Mouse (Mus musculus): ENCODE measurements at regions not wholly inside any gene's neighbourhood (a gene's known extent, or its start where the extent isn't known, plus 50 kb on each side); places are given as distances from the start of the nearest gene placed in this dataset.
"Not testable (repeated sequence)": the region's sequence is repeated elsewhere in the genome, so short reads cannot be mapped to it uniquely, and the experiment has no call there.

GRCm38 (mm10) chr16:12699557-12699956, 409.9 kb upstream of the Ercc4 start:
- TF ChIP-seq POLR2A (IDR thresholded peaks at IDR 0.05; ENCODE audit: low read depth, low read length) (no peak), CTCF (conservative IDR thresholded peaks at IDR 0.05; ENCODE audit: insufficient read depth, insufficient read length, low read depth, low read length) (no peak)
- DNase-seq = no peak
- no peaks in the 10 kb centered on the region for H3K27me3 ChIP-seq (replicated peaks; ENCODE audit: control insufficient read depth, insufficient read depth, low read length)
- H3K4me1 ChIP-seq (ENCODE audit: control insufficient read depth, insufficient read depth, low read length) = no peaks in the 10 kb centered on the region
- WGBS = 67% methylated on average over 5 of the region's 5 CpGs
- no peak overlapping the region for H3K4me3 ChIP-seq (ENCODE audit: insufficient read depth, low read depth, low read length)
- no peak overlapping the region for H3K27ac ChIP-seq (ENCODE audit: insufficient read depth, low read depth, low read length)
- no peaks in the 10 kb centered on the region for H3K36me3 ChIP-seq (ENCODE audit: control insufficient read depth, insufficient read depth, low read length)

- no peaks in the 10 kb centered on the region for H3K36me3 ChIP-seq (ENCODE audit: control insufficient read depth, insufficient read depth, low read length)
- H3K27me3 ChIP-seq (replicated peaks; ENCODE audit: control insufficient read depth, insufficient read depth, low read length) = no peaks in the 10 kb centered on the region
- H3K27ac ChIP-seq (ENCODE audit: insufficient read depth, low read depth, low read length) = no peak overlapping the region
- no peak for DNase-seq
- 75% methylated on average over 10 of the region's 10 CpGs for WGBS
- TF ChIP-seq CTCF (conservative IDR thresholded peaks at IDR 0.05; ENCODE audit: insufficient read depth, insufficient read length, low read depth, low read length) (no peak), POLR2A (IDR thresholded peaks at IDR 0.05; ENCODE audit: low read depth, low read length) (no peak)
- H3K4me1 ChIP-seq (ENCODE audit: control insufficient read depth, insufficient read depth, low read length) = no peaks in the 10 kb centered on the region
- no peak overlapping the region for H3K4me3 ChIP-seq (ENCODE audit: insufficient read depth, low read depth, low read length)
These were observed 409.4 kb upstream of the Ercc4 start for GRCm38 (mm10) chr16:12700088-12700487.

GRCm38 (mm10) chr16:12703818-12704590, 405.5 kb upstream of the Ercc4 start:
- Histone ChIP-seq H3K36me3 (ENCODE audit: control insufficient read depth, insufficient read depth, low read length) (no peaks in the 10 kb centered on the region), H3K27ac (ENCODE audit: insufficient read depth, low read depth, low read length) (no peak overlapping the region), H3K4me1 (ENCODE audit: control insufficient read depth, insufficient read depth, low read length) (no peaks in the 10 kb centered on the region), H3K4me3 (ENCODE audit: insufficient read depth, low read depth, low read length) (no peak overlapping the region), H3K27me3 (replicated peaks; ENCODE audit: control insufficient read depth, insufficient read depth, low read length) (no peaks in the 10 kb centered on the region)
- 74% methylated on average over 9 of the region's 9 CpGs for WGBS
- no peak for DNase-seq
- TF ChIP-seq POLR2A (IDR thresholded peaks at IDR 0.05; ENCODE audit: low read depth, low read length) = no peak
- no peak for TF ChIP-seq CTCF (conservative IDR thresholded peaks at IDR 0.05; ENCODE audit: insufficient read depth, insufficient read length, low read depth, low read length)

- Histone ChIP-seq H3K4me3 (ENCODE audit: insufficient read depth, low read depth, low read length) (no peak overlapping the region), H3K27me3 (replicated peaks; ENCODE audit: control insufficient read depth, insufficient read depth, low read length) (no peaks in the 10 kb centered on the region), H3K4me1 (ENCODE audit: control insufficient read depth, insufficient read depth, low read length) (no peaks in the 10 kb centered on the region), H3K36me3 (ENCODE audit: control insufficient read depth, insufficient read depth, low read length) (no peaks in the 10 kb centered on the region), H3K27ac (ENCODE audit: insufficient read depth, low read depth, low read length) (no peak overlapping the region)
- TF ChIP-seq CTCF (conservative IDR thresholded peaks at IDR 0.05; ENCODE audit: insufficient read depth, insufficient read length, low read depth, low read length) = no peak
- TF ChIP-seq POLR2A (IDR thresholded peaks at IDR 0.05; ENCODE audit: low read depth, low read length) = no peak
- no peak for DNase-seq
These were observed 402.6 kb upstream of the Ercc4 start for GRCm38 (mm10) chr16:12706907-12707306.

GRCm38 (mm10) chr16:12721368-12721767, 388.1 kb upstream of the Ercc4 start:
- not testable (repeated sequence) for DNase-seq; H3K4me1 ChIP-seq (ENCODE audit: control insufficient read depth, insufficient read depth, low read length)

GRCm38 (mm10) chr16:12726043-12726442, 383.4 kb upstream of the Ercc4 start:
- DNase-seq = no peak
- H3K4me3 ChIP-seq (ENCODE audit: insufficient read depth, low read depth, low read length) = no peak overlapping the region

More at GRCm38 (mm10) chr16:12721368-12721767, 388.1 kb upstream of the Ercc4 start:
- not testable (repeated sequence) for H3K27ac ChIP-seq (ENCODE audit: insufficient read depth, low read depth, low read length); H3K36me3 ChIP-seq (ENCODE audit: control insufficient read depth, insufficient read depth, low read length); H3K27me3 ChIP-seq (replicated peaks; ENCODE audit: control insufficient read depth, insufficient read depth, low read length); H3K4me3 ChIP-seq (ENCODE audit: insufficient read depth, low read depth, low read length)
- 85% methylated on average over 6 of the region's 7 CpGs for WGBS

GRCm38 (mm10) chr16:12730167-12730730, 379.2 kb upstream of the Ercc4 start:
- H3K4me3 ChIP-seq (ENCODE audit: insufficient read depth, low read depth, low read length); H3K36me3 ChIP-seq (ENCODE audit: control insufficient read depth, insufficient read depth, low read length); H3K27ac ChIP-seq (ENCODE audit: insufficient read depth, low read depth, low read length); H3K4me1 ChIP-seq (ENCODE audit: control insufficient read depth, insufficient read depth, low read length); H3K27me3 ChIP-seq (replicated peaks; ENCODE audit: control insufficient read depth, insufficient read depth, low read length); DNase-seq: not testable (repeated sequence)
- WGBS = 93% methylated on average over 2 of the region's 2 CpGs

More at GRCm38 (mm10) chr16:12726043-12726442, 383.4 kb upstream of the Ercc4 start:
- no peaks in the 10 kb centered on the region for H3K36me3 ChIP-seq (ENCODE audit: control insufficient read depth, insufficient read depth, low read length)
- no peaks in the 10 kb centered on the region for H3K27me3 ChIP-seq (replicated peaks; ENCODE audit: control insufficient read depth, insufficient read depth, low read length)
- no peak overlapping the region for H3K27ac ChIP-seq (ENCODE audit: insufficient read depth, low read depth, low read length)
- no peak for TF ChIP-seq CTCF (conservative IDR thresholded peaks at IDR 0.05; ENCODE audit: insufficient read depth, insufficient read length, low read depth, low read length)
- TF ChIP-seq POLR2A (IDR thresholded peaks at IDR 0.05; ENCODE audit: low read depth, low read length) = no peak
- no peaks in the 10 kb centered on the region for H3K4me1 ChIP-seq (ENCODE audit: control insufficient read depth, insufficient read depth, low read length)
